Mouse (Mus musculus) bone marrow macrophage, adult 2 months (primary cell): ENCODE data around the gene Itpk1. TPM values are rescaled to one million over a fixed set of nuclear protein-coding genes. Genes with fewer than 3 reads are reported as not detected.

ENCODE experiments used
- H3K27ac ChIP-seq: 2 replicates; pipeline ENCODE4 v1.5.1; 2012; ENCODE audit warnings: low read depth, low read length; ENCODE audit not compliant: insufficient read depth
- H3K4me1 ChIP-seq: 2 replicates; pipeline ENCODE4 v1.6.1; 2012; ENCODE audit warnings: low read length; ENCODE audit not compliant: control insufficient read depth, insufficient read depth
- H3K4me3 ChIP-seq: 2 replicates; pipeline ENCODE4 v1.5.1; 2012; ENCODE audit warnings: mild to moderate bottlenecking, low read length, moderate library complexity; ENCODE audit not compliant: insufficient read depth
- CTCF ChIP-seq: IDR thresholded peaks from 2 replicates; pipeline ENCODE4 v1.5.1; 2012; ENCODE audit warnings: low read depth, mild to moderate bottlenecking, low read length, moderate library complexity
- POLR2A ChIP-seq: IDR thresholded peaks from 2 replicates; pipeline ENCODE4 v1.6.1; 2012; ENCODE audit warnings: mild to moderate bottlenecking, low read depth, low read length, borderline replicate concordance
- polyA plus RNA-seq: library from polyadenylated mRNA; stranded (reverse); fragments of >200 nt; gene quantifications from 2 replicates; pipeline ENCODE4 v1.2.4, GENCODE M21; 2012; ENCODE audit not compliant: missing spikeins, insufficient read depth, insufficient read length

The Itpk1 gene
- 23.5 and 28.0 TPM in 2 replicates for polyA plus RNA-seq

DNA sequence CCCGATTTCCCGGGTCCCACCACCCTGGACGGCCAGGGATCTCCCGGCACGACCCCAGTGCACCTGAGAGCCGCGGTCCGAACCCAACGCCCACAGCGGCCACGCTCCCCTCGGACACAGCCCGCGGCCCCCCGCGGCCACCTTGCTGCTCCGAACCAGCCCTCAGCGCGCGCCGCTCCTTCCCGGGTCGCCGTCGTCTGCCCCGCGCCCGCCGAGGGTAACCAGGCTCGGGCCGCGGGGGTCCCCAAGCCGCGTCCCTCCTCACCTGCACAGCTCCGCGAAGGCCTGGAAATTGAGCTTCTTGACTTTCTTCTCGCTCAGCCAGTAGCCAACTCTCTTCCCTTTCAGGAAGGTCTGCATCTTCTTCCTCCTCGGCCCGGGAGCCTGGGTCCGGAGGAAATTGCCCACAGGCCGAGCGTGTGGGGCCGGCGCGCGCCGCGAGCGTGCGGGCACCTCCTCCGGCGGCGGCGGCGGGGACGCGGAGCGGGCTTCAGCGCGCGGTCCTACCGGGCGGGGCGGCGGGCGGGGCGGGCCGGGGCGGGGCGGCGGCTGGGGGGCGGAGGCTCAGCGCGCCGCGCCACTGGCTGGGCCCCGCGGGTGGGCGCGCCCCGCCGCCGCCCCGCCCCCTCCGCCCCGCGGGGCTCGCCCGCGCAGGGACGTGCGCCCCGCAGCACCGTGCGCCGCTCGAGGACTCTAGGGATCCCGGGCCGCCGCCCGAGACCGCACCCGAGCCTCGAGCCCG, at the start of gene Itpk1:
TSS of gene Itpk1 (minus strand) at position 474 of the 742 bp plus-strand sequence.
- no peak for TF ChIP-seq POLR2A
- TF ChIP-seq CTCF: no peak
- Histone ChIP-seq H3K4me3 (peak within 1 kb of the TSS; percentile 96), H3K4me1 (peaks cover 22% of the 10 kb centered on the region), H3K27ac (peak within 1 kb of the TSS; percentile 61)

DNA sequence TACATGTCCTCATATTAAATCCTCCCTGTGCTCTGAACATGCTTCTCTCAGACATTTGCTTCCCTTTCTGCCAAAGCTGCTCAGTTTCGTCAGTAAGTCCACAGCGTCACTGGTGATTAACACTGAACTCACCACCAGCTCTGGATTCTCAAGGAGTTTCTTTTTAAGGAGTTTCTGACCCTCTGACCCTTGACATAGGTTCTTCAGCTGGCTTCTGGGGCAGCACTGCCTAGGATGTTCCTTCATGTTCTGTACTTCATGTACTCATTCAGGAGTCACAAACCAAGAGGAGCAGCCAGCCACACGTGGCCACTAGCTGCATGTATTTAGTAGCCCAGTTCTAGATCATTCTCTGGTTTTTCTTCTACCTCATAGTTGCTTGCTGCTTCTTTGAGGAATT, 43.5 kb upstream of the Itpk1 start:
- no peak for TF ChIP-seq POLR2A
- no peak for TF ChIP-seq CTCF
- Histone ChIP-seq H3K27ac (peak overlapping the region; percentile 87), H3K4me3 (no peak overlapping the region)

DNA sequence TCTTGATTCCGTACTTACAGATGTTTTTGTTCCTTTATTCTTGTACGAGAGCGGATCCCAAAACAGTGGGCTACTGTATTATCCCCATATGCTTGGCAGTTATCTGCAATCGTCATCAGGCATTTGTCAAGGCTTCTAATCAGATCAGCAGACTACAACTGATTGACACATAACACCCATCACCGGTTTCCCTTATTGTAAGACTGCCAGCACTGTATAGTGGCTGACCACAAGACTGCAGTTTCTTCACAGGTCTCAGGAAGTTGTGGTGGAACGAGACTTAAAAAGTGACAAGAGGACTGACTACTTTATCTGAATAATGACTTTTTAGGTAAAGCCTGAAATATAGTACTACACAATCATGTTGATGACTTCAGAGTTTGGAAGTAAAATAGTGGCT, 40.1 kb upstream of the Itpk1 start:
- Histone ChIP-seq H3K4me1 (peaks cover 34% of the 10 kb centered on the region), H3K4me3 (peak overlapping the region; percentile 73), H3K27ac (peak overlapping the region; percentile 79)
- no peak for TF ChIP-seq POLR2A
- no peak for TF ChIP-seq CTCF

More for the DNA sequence above, 43.5 kb upstream of the Itpk1 start:
- H3K4me1 ChIP-seq: peaks cover 30% of the 10 kb centered on the region

DNA sequence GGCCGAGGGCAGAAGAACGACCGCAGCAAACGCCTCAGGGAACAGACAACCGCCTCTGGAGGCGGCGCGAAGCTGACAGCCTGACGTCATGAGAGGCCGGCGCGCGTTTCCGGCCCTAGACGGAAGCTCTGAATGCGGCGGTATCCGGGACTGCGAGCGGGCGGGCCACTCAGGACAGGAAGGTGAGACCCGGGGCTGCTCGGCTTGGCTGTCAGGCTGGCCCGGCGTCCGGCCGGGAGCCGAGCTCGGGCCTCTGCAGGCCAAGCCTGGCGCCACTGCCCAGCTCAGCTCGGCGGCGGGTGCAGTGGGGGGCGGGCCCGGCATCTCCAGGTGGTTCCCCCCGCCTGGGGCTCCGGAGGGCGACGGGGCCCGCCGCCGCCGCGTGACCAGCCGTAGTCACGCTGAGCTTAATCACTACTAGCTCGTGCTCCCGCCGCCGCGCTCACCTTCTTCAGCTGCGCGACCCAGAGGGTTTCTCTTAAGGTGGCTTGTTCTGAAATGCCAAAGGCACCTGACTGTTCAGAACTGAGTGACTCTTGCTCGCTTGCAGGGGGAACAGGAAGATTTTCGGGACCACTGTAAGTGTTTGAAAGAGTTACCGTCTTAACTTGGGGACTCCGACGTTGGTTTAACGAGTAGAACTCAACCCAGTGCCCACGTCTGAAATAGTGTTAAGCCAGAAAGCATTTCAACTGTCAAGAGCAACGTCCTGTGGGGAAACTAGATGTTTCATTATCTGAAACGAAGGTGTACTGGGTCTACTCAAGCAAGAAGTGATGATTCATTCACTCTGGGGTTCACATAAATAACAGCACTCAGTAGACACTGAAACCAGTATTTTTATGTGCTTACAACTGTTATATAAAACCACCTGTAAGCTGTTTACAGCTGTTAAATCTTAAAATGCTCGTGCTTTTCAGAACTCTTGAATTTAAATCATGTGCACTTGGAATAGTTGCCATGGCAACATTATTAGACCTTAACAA, 39.2 kb upstream of the Itpk1 start, which contains the start of the genes Moap1 and Tmem251:
TSS of gene Moap1 (minus strand) at position 73 of the 986 bp plus-strand sequence.
TSS of gene Tmem251 (plus strand) at position 174 of the 986 bp plus-strand sequence.
- Histone ChIP-seq H3K4me3 (peak within 1 kb of the TSS; percentile 73), H3K27ac (peak within 1 kb of the TSS; percentile 79), H3K4me1 (peaks cover 31% of the 10 kb centered on the region)
- TF ChIP-seq POLR2A (no peak), CTCF (no peak)

DNA sequence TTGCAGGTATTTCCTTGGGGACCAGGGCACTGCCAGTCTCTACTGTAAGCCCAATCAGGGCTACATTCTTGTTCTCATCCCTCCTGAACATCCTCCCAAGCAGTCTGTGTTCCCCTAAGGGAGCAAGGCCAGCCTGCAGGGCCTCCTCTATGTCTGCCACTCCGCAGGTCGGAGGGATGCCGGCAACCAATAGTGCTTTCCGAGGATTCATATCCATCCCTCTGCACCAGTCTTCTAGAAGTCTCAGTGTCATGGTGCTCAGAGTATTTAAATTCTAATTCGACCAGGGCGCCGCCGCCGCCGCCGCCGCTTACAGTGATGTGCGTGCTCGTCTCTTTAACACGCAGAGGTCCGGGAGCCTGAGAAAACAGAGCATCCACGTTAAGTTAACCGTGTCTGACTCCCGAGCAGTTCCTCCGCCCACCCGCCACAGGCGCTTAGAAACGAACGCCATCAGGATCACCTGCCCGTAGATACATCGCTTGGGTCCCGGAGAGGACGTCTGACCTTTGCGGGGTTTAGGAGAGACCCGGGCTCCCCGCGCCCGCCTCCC, 38.4 kb upstream of the Itpk1 start:
- peaks cover 25% of the 10 kb centered on the region for H3K4me1 ChIP-seq
- H3K27ac ChIP-seq: peak overlapping the region; percentile 45; the same call in 1 of the 2 replicates
- no peak for TF ChIP-seq POLR2A
- TF ChIP-seq CTCF: no peak
- H3K4me3 ChIP-seq: peak overlapping the region; percentile 73

DNA sequence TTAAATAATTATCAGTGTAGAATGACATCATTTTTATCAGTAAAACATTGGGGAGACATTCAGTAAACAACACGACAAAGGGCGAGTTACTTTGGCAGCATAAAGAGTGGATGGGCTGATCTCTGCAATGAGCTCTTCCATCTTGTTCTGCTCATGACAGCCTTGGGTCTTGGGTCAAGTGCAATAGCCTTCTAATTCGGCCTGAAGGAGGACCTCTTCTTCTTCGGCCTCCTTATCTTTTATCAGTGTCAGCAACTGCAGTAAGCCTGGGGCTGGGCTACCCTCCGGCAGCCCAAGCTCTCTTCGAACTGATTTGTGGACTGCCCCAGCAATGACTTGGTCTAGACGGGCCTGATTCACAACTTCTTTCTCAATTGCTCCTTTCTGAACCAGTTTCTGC, 37.3 kb upstream of the Itpk1 start:
- Histone ChIP-seq H3K4me3 (no peak overlapping the region), H3K27ac (no peak overlapping the region), H3K4me1 (peaks cover 17% of the 10 kb centered on the region)
- TF ChIP-seq POLR2A (no peak), CTCF (no peak)

DNA sequence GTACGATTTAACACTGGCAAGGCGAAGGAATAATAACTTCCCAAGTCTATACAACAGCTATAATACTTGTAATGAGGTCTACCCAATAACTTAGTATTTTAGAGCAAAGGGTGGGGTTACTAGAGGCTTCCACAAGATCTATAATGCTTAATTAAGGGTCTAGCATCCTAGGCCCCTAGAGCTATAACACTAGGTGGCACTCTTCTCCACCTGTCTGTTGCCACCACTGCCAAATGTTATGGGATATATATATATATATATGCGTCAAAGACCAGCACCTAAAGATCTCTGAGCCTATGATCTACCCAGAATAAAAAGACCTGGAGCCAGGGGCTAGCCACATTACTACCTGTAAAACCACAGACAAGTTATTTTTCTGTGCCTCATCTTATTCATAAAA, 35.6 kb upstream of the Itpk1 start:
- no peak overlapping the region for H3K27ac ChIP-seq
- TF ChIP-seq POLR2A: no peak
- no peak for TF ChIP-seq CTCF
- no peak overlapping the region for H3K4me3 ChIP-seq
- peaks cover 7% of the 10 kb centered on the region for H3K4me1 ChIP-seq

DNA sequence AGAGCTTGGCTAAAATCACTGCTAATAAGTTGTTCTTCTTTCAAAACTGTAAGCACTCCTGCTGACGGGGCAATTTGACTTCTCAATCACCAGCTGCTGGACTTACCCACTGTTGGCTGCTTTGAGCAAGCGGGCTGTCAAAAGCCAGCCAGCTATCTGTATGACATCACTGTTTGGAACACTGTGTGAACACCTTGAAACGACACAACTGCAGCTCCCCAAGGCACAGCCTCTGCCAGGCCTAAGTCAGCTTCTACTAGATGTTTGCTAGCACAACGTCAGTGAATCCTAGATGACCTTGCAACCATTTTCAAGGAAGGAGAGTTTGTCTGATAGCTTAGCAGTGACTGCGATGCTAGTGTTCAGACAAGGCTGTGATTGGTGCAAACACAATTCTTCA, 34.4 kb upstream of the Itpk1 start:
- no peak for TF ChIP-seq CTCF
- TF ChIP-seq POLR2A: no peak

DNA sequence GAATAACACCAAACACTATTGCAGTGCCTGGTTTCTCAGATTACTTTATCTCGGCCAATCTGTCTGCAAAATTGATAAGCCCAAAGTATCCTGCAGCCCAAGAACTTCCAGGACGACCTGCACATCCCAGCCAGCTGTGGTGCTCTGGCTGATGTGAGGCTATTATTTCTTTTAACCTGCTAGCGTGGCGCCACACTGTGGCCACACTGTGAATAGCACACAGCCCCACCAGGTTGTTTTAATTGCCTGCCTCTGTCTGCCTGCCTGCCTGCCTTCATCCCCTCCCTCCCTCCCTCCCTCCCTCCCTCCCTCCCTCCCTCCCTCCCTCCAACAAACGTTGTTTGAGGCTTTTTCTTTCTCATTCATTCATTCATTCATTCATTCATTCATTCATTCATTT, 28.7 kb upstream of the Itpk1 start:
- peak; percentile 65 for TF ChIP-seq CTCF
- no peak for TF ChIP-seq POLR2A
- H3K4me1 ChIP-seq: peaks cover 5% of the 10 kb centered on the region

More for the DNA sequence above, 34.4 kb upstream of the Itpk1 start:
- Histone ChIP-seq H3K4me3 (no peak overlapping the region), H3K4me1 (peaks cover 4% of the 10 kb centered on the region; the same call in 1 of the 2 replicates), H3K27ac (no peak overlapping the region)

More for the DNA sequence above, 28.7 kb upstream of the Itpk1 start:
- Histone ChIP-seq H3K27ac (no peak overlapping the region), H3K4me3 (no peak overlapping the region)
